Mouse (Mus musculus): ENCODE data around the gene Veph1.

DNA sequence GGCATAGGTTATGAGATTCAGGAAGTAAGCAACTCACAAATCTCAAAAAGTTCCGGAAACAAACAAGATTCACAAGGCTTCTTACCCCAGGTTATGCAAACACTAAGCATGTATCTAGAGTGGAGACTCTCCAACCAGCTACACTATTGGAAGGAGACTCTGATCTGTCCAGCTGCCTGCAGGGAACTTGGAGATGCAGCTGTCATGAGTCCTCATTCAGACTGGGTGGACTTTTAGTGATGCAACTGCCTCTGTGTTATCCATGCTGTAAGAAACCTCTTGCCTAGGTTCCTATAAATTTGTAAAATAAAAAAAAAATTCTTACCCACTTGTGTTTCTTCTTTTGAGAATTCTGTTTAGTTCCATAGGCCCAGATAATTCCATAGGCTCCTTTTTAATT is 226.4 kb downstream of the Veph1 start:
- TF ChIP-seq POLR2A (IDR thresholded peaks at IDR 0.05; ENCODE audit: low read depth, low read length) (no peak), CTCF (conservative IDR thresholded peaks at IDR 0.05; ENCODE audit: insufficient read depth, insufficient read length, low read depth, low read length) (no peak)
